ENCODE assay signal across 9 mouse cellular contexts in the genomic region with DNA sequence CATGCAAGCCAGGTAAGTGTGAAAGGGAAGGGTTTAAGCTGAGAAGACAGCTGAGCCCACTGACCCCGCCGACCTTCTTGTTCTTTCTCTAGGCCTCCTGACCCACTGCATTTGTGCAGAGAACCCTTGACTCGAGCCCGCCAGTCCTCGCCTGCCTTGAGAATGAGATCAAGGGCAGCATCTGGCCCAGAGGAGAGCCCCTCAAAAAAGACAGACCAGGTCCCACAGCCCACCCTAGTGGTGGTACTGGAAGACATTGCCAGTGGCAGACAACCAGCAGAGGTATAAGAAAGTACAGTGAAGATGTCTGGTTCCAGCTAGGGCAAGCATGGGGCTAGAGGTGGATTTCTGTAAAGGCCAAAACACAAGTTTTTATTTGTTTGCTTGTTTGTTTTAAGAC. TPM values are rescaled to one million over a fixed set of nuclear protein-coding genes. Genes with fewer than 3 reads are reported as not detected.
DNase-seq lines count a peak whose midpoint lies in the region; ATAC-seq and TF ChIP-seq lines count a peak whose summit lies in the region.
"Had no signal": no experiment of that assay in that cellular context is flagged by ENCODE, and none has a peak within 500 bp of the region (broad histone marks: within the 10 kb centered on the region; RNA-seq: fewer than 3 reads in every experiment).

No protein-coding gene starts in this region.

- no peaks in the 10 kb centered on the region for H3K27me3 ChIP-seq in kidney, postnatal 0 days (ENCODE audit: insufficient read depth, low read length)
- H3K27me3 ChIP-seq in neural tube, embryonic 13.5 days: no peaks in the 10 kb centered on the region
- H3K27me3 ChIP-seq in neural tube, embryonic 15.5 days (replicated peaks): no peaks in the 10 kb centered on the region
- H3K27me3 ChIP-seq: lung, embryonic 15.5 days had no signal

- no peak overlapping the region for H3K4me3 ChIP-seq in kidney, postnatal 0 days (replicated peaks; ENCODE audit: low read depth, low read length)
- no peak overlapping the region for H3K4me3 ChIP-seq in neural tube, embryonic 13.5 days
- no peak overlapping the region for H3K4me3 ChIP-seq in neural tube, embryonic 15.5 days (replicated peaks)
- H3K4me3 ChIP-seq: lung, embryonic 15.5 days had no signal

- peak; percentile 50; the same call in 1 of the 2 replicates for TF ChIP-seq CTCF in kidney, postnatal 0 days (IDR thresholded peaks at IDR 0.05; ENCODE audit: low read depth)

- no peak overlapping the region for H3K9ac ChIP-seq in kidney, postnatal 0 days (ENCODE audit: low read depth, low read length)
- H3K9ac ChIP-seq in neural tube, embryonic 13.5 days: 0 out of 2 replicates have a peak overlapping the region, but pooled peaks have one; percentile 3
- no peak overlapping the region for H3K9ac ChIP-seq in neural tube, embryonic 15.5 days (replicated peaks)
- H3K9ac ChIP-seq: lung, embryonic 15.5 days had no signal

- H3K36me3 ChIP-seq in kidney, postnatal 0 days (ENCODE audit: insufficient read depth, low read length): peaks cover 24% of the 10 kb centered on the region; the same call in 1 of the 2 replicates
- peaks cover 35% of the 10 kb centered on the region for H3K36me3 ChIP-seq in neural tube, embryonic 13.5 days
- peaks cover 34% of the 10 kb centered on the region for H3K36me3 ChIP-seq in neural tube, embryonic 15.5 days

- H3K27ac ChIP-seq in kidney, postnatal 0 days: no peak overlapping the region; the same call in 1 of the 2 replicates
- H3K27ac ChIP-seq in neural tube, embryonic 13.5 days (replicated peaks): no peak overlapping the region
- no peak overlapping the region for H3K27ac ChIP-seq in neural tube, embryonic 15.5 days (replicated peaks)
- H3K27ac ChIP-seq: lung, embryonic 15.5 days had no signal

- no peak overlapping the region for H3K4me2 ChIP-seq in kidney, postnatal 0 days (ENCODE audit: low read length)
- H3K4me2 ChIP-seq in neural tube, embryonic 13.5 days: no peak overlapping the region
- no peak overlapping the region for H3K4me2 ChIP-seq in neural tube, embryonic 15.5 days
- H3K4me2 ChIP-seq: lung, embryonic 15.5 days had no signal

- peak; percentile 38 for DNase-seq in kidney, postnatal 0 days (ENCODE audit: low spot score)
- DNase-seq in kidney, adult 18-20 months: no peak
- peak; percentile 32 for DNase-seq in embryo, embryonic 11 days
- peak; percentile 59 for DNase-seq in thymus, postnatal 25 days
- no peak for DNase-seq in Muller cell, postnatal 12 days (ENCODE audit: inconsistent ontology term)
- DNase-seq: heart, adult 18-20 months had no signal

- peaks cover 14% of the 10 kb centered on the region; the same call in 1 of the 2 replicates for H3K4me1 ChIP-seq in kidney, postnatal 0 days (replicated peaks; ENCODE audit: insufficient read depth, low read length)
- H3K4me1 ChIP-seq in neural tube, embryonic 13.5 days (replicated peaks): peaks cover 45% of the 10 kb centered on the region
- peaks cover 38% of the 10 kb centered on the region for H3K4me1 ChIP-seq in neural tube, embryonic 15.5 days

- H3K9me3 ChIP-seq in kidney, postnatal 0 days (replicated peaks; ENCODE audit: low read length): no peaks in the 10 kb centered on the region
- H3K9me3 ChIP-seq in neural tube, embryonic 13.5 days: no peaks in the 10 kb centered on the region
- no peaks in the 10 kb centered on the region for H3K9me3 ChIP-seq in neural tube, embryonic 15.5 days (replicated peaks)
- H3K9me3 ChIP-seq: lung, embryonic 15.5 days had no signal

- WGBS in kidney, postnatal 0 days: 88% methylated on average over 5 of the region's 5 CpGs
- WGBS in neural tube, embryonic 13.5 days: 90% methylated on average over 5 of the region's 5 CpGs
- WGBS in neural tube, embryonic 15.5 days: 89% methylated on average over 5 of the region's 5 CpGs

- ATAC-seq in kidney, postnatal 0 days (replicated peaks; ENCODE audit: low FRiP score, low read depth): no peak
- ATAC-seq in neural tube, embryonic 13.5 days (ENCODE audit: low read depth): no peak
- ATAC-seq in neural tube, embryonic 15.5 days (ENCODE audit: low FRiP score): no peak

RNA-seq across cellular contexts. Expression of gene Fbrs, which starts 5.3 kb away (rescaled TPM):
- 8.7 and 8.8 TPM in 2 replicates for polyA plus RNA-seq in kidney, postnatal 0 days (2015; fragmentation: Nextera tagmentation; extraction: Ambion mirVana)
- polyA plus RNA-seq in neural tube, embryonic 13.5 days (2015; fragmentation: Nextera tagmentation; extraction: Ambion mirVana): 12.1 and 12.6 TPM in 2 replicates
- polyA plus RNA-seq in neural tube, embryonic 15.5 days (2015; fragmentation: Nextera tagmentation; extraction: Ambion mirVana): 10.7 and 12.2 TPM in 2 replicates

RNA-seq across cellular contexts. Expression of gene Prr14, which starts 14.3 kb away (rescaled TPM):
- 37.1 and 37.5 TPM in 2 replicates for polyA plus RNA-seq in kidney, postnatal 0 days (2015; fragmentation: Nextera tagmentation; extraction: Ambion mirVana)
- 42.4 and 44.5 TPM in 2 replicates for polyA plus RNA-seq in neural tube, embryonic 13.5 days (2015; fragmentation: Nextera tagmentation; extraction: Ambion mirVana)
- polyA plus RNA-seq in neural tube, embryonic 15.5 days (2015; fragmentation: Nextera tagmentation; extraction: Ambion mirVana): 35.9 and 37.5 TPM in 2 replicates

RNA-seq across cellular contexts. Expression of gene Zfp689, which starts 24.7 kb away (rescaled TPM):
- 4.8 and 5.0 TPM in 2 replicates for polyA plus RNA-seq in kidney, postnatal 0 days (2015; fragmentation: Nextera tagmentation; extraction: Ambion mirVana)
- polyA plus RNA-seq in neural tube, embryonic 13.5 days (2015; fragmentation: Nextera tagmentation; extraction: Ambion mirVana): 13.0 and 15.2 TPM in 2 replicates
- 13.4 TPM in 2 replicates for polyA plus RNA-seq in neural tube, embryonic 15.5 days (2015; fragmentation: Nextera tagmentation; extraction: Ambion mirVana)

RNA-seq across cellular contexts. Expression of gene Srcap, which starts 38.1 kb away (rescaled TPM):
- polyA plus RNA-seq in kidney, postnatal 0 days (2015; fragmentation: Nextera tagmentation; extraction: Ambion mirVana): 19.2 and 24.1 TPM in 2 replicates
- 50.1 and 56.1 TPM in 2 replicates for polyA plus RNA-seq in neural tube, embryonic 13.5 days (2015; fragmentation: Nextera tagmentation; extraction: Ambion mirVana)
- 46.7 and 48.3 TPM in 2 replicates for polyA plus RNA-seq in neural tube, embryonic 15.5 days (2015; fragmentation: Nextera tagmentation; extraction: Ambion mirVana)

RNA-seq across cellular contexts. Expression of gene Gm42715, which starts 45.7 kb away (rescaled TPM):
- polyA plus RNA-seq in kidney, postnatal 0 days (2015; fragmentation: Nextera tagmentation; extraction: Ambion mirVana): 10.9 and 11.4 TPM in 2 replicates
- 15.7 and 16.6 TPM in 2 replicates for polyA plus RNA-seq in neural tube, embryonic 13.5 days (2015; fragmentation: Nextera tagmentation; extraction: Ambion mirVana)
- 13.3 and 14.7 TPM in 2 replicates for polyA plus RNA-seq in neural tube, embryonic 15.5 days (2015; fragmentation: Nextera tagmentation; extraction: Ambion mirVana)

Comparison
In these comparisons a context has a peak if more than half of its experiments do, and no peak if none do; other contexts are left out.
1. DNase-seq: peak in kidney, postnatal 0 days (single experiment), embryo, embryonic 11 days (single experiment) and thymus, postnatal 25 days (single experiment); none in kidney, adult 18-20 months (single experiment) and Muller cell, postnatal 12 days (single experiment).